In the genomic region with DNA sequence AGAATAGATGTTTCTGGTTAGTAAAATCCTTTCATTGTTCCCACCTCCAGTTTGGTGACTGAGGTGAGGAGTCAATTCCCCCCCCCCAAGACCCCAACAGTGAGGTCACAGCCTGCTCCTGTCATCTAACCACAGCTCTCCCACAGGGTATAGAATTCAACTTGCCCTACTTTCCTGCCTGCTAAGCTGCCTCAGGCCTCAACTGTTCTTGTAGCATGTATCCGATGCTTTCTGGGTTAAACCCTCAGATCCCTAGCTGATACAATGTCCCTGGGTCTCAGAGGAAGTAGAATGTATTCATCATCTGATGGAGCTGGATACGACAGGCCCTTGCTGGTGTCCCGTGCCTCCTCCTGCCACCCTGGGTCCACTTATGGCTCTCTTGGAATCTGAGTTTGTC, we compare ENCODE assay signal across 34 mouse cellular contexts.
"Had no signal": no experiment of that assay in that cellular context is flagged by ENCODE, and none has a peak within 500 bp of the region (broad histone marks: within the 10 kb centered on the region; RNA-seq: fewer than 3 reads in every experiment).

No protein-coding gene starts in this region.

- H3K36me3 ChIP-seq: heart, embryonic 10.5 days; heart, embryonic 12.5 days; heart, embryonic 13.5 days; heart, embryonic 15.5 days; hindbrain, embryonic 12.5 days; hindbrain, embryonic 13.5 days; hindbrain, embryonic 15.5 days; intestine, embryonic 15.5 days; kidney, embryonic 15.5 days had no signal

- DNase-seq: heart, postnatal 10 days; heart, postnatal 14 days; heart, postnatal 36 days; heart, postnatal 4 days; kidney, adult 11 months; kidney, adult 18-20 months; kidney, adult 2 months; kidney, adult 8-10 months; kidney, adult 9 months; kidney, postnatal 10 days; kidney, postnatal 14 days; kidney, postnatal 25 days; kidney, postnatal 36 days; kidney, postnatal 4 days; layer of hippocampus, adult 9-11 months; layer of hippocampus, postnatal 36 days had no signal

- H3K27ac ChIP-seq: heart, embryonic 10.5 days; heart, embryonic 13.5 days; heart, embryonic 15.5 days; hindbrain, embryonic 12.5 days; hindbrain, embryonic 13.5 days; hindbrain, embryonic 15.5 days; hindbrain, postnatal 0 days; intestine, embryonic 15.5 days; kidney, postnatal 0 days; layer of hippocampus, adult 2 months; left cerebral cortex, adult 2 months had no signal

- H3K4me3 ChIP-seq: heart, embryonic 10.5 days; heart, embryonic 12.5 days; heart, embryonic 13.5 days; heart, embryonic 15.5 days; hindbrain, embryonic 12.5 days; hindbrain, embryonic 13.5 days; hindbrain, embryonic 15.5 days; intestine, embryonic 15.5 days; kidney, embryonic 15.5 days; layer of hippocampus, adult 2 months; left cerebral cortex, adult 2 months had no signal

- H3K4me1 ChIP-seq: heart, embryonic 12.5 days; heart, embryonic 15.5 days had no signal

- H3K9ac ChIP-seq: heart, embryonic 12.5 days; heart, embryonic 13.5 days; heart, embryonic 15.5 days; hindbrain, embryonic 12.5 days; hindbrain, embryonic 13.5 days; hindbrain, embryonic 15.5 days; intestine, embryonic 15.5 days; kidney, embryonic 15.5 days had no signal

- H3K27me3 ChIP-seq: heart, embryonic 12.5 days; heart, embryonic 13.5 days; heart, embryonic 15.5 days; hindbrain, embryonic 12.5 days; hindbrain, embryonic 15.5 days; intestine, embryonic 15.5 days; kidney, embryonic 15.5 days had no signal

- H3K9me3 ChIP-seq: heart, embryonic 10.5 days; heart, embryonic 12.5 days; heart, embryonic 13.5 days; heart, embryonic 15.5 days; hindbrain, embryonic 12.5 days; hindbrain, embryonic 13.5 days; hindbrain, embryonic 15.5 days; intestine, embryonic 15.5 days; kidney, embryonic 15.5 days had no signal

- ATAC-seq: hindbrain, embryonic 16.5 days; hindbrain, postnatal 0 days; inflammation-experienced regulatory T-cells, adult 6 months; intestine, embryonic 15.5 days; intestine, embryonic 16.5 days; intestine, postnatal 0 days had no signal

- H3K4me2 ChIP-seq: heart, embryonic 11.5 days; heart, embryonic 12.5 days; heart, embryonic 13.5 days; heart, embryonic 15.5 days; hindbrain, embryonic 12.5 days; hindbrain, embryonic 13.5 days; hindbrain, embryonic 15.5 days; intestine, embryonic 15.5 days; kidney, embryonic 15.5 days had no signal
